Mouse (Mus musculus): Measurements from ENCODE around the gene Rpap1. TPM values are rescaled to one million over a fixed set of nuclear protein-coding genes. Genes with fewer than 3 reads are reported as not detected.

Rpap1 gene
- polyA plus RNA-seq, 1 experiment, result 13.8 TPM

DNA sequence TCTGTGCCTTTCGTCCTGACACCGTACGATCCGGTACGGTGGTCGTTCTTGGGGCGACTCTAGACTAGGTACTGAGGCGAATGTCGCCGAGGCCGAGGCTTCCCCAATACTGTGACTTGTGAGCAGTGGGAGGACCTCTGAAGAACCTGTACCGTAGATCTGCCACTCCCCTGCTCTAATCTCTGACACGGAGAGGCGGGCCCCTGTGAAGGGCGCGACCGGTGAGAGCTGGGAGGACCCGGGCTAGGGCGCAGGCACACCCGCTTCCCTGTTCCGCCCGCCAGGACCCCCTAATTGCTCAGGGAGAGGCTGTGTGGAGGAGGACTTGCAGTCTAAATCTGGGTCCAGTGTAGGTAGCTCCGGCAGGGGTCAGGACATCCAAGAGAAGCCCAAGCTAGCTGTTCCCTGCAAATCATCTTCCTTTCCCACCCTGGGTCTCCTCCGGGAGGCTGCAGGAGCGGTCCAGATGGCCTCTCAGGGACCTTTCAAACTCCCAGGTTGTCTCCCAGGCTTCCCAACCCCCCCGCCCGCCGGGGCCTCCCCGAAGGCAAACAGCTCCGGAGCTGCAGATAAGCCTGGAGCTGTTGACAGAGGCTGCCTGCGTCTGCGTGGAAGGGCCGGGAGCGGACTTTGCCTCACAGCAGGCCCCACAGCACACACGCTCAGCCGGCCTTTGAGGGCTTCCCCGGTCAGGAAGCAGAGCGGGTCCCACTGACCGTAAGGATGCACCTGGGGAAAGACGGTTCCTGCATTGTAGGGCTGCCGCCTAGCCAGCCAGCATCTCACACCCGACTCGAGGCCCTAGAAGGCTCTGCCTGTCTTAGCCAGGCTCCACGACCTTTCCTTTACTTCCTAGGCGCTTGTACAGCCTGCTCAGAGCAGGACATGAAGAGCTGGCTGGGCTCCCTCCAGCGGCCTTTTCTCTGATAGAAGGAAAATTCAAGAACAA, 42.9 kb downstream of the Rpap1 start:
- Histone ChIP-seq H3K27ac (ENCODE audit: insufficient read depth, low read depth, low read length) (no peak overlapping the region), H3K4me3 (ENCODE audit: insufficient read depth, low read depth, low read length) (no peak overlapping the region), H3K4me1 (ENCODE audit: control insufficient read depth, insufficient read depth, low read length) (no peaks in the 10 kb centered on the region), H3K27me3 (replicated peaks; ENCODE audit: control insufficient read depth, insufficient read depth, low read length) (no peaks in the 10 kb centered on the region), H3K36me3 (ENCODE audit: control insufficient read depth, insufficient read depth, low read length) (no peaks in the 10 kb centered on the region)
- 28% methylated on average over 46 of the region's 46 CpGs for WGBS
- no peak for TF ChIP-seq POLR2A (IDR thresholded peaks at IDR 0.05; ENCODE audit: low read depth, low read length)
- TF ChIP-seq CTCF (conservative IDR thresholded peaks at IDR 0.05; ENCODE audit: insufficient read depth, insufficient read length, low read depth, low read length), result 0 out of 2 replicates have a peak, but pooled peaks have one; percentile 7
- peak; percentile 43 for DNase-seq

DNA sequence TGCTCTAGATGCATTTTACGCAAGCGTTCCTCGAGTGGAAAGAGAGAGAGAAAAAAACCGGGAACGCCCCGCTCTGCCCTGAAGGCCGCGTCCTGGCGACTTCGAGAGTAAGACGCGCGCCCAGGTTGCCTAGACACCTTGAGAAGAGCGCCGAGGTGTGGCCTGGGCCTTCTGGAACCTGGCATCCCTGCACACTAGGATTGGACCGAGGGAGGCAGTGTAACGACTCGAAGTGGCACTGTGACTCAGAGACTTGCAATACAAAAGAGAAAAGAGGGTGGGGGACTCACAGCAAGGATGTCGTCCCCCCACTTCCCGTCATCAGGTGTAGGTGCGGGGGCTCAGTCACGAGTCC, 43.6 kb downstream of the Rpap1 start:
- Histone ChIP-seq H3K27me3 (replicated peaks; ENCODE audit: control insufficient read depth, insufficient read depth, low read length) (no peaks in the 10 kb centered on the region), H3K36me3 (ENCODE audit: control insufficient read depth, insufficient read depth, low read length) (no peaks in the 10 kb centered on the region), H3K4me1 (ENCODE audit: control insufficient read depth, insufficient read depth, low read length) (no peaks in the 10 kb centered on the region), H3K27ac (ENCODE audit: insufficient read depth, low read depth, low read length) (no peak overlapping the region), H3K4me3 (ENCODE audit: insufficient read depth, low read depth, low read length) (no peak overlapping the region)
- no peak for DNase-seq
- TF ChIP-seq POLR2A (IDR thresholded peaks at IDR 0.05; ENCODE audit: low read depth, low read length) (no peak), CTCF (conservative IDR thresholded peaks at IDR 0.05; ENCODE audit: insufficient read depth, insufficient read length, low read depth, low read length) (no peak)
- 35% methylated on average over 22 of the region's 22 CpGs for WGBS

GRCm38 (mm10) chr2:119743176-119743807, 44.0 kb downstream of the Rpap1 start:
- no peak for DNase-seq
- Histone ChIP-seq H3K27me3 (replicated peaks; ENCODE audit: control insufficient read depth, insufficient read depth, low read length) (no peaks in the 10 kb centered on the region), H3K27ac (ENCODE audit: insufficient read depth, low read depth, low read length) (no peak overlapping the region), H3K4me1 (ENCODE audit: control insufficient read depth, insufficient read depth, low read length) (no peaks in the 10 kb centered on the region), H3K36me3 (ENCODE audit: control insufficient read depth, insufficient read depth, low read length) (no peaks in the 10 kb centered on the region), H3K4me3 (ENCODE audit: insufficient read depth, low read depth, low read length) (peak overlapping the region; percentile 76)
- no peak for TF ChIP-seq CTCF (conservative IDR thresholded peaks at IDR 0.05; ENCODE audit: insufficient read depth, insufficient read length, low read depth, low read length)
- no peak for TF ChIP-seq POLR2A (IDR thresholded peaks at IDR 0.05; ENCODE audit: low read depth, low read length)
- 18% methylated on average over 31 of the region's 31 CpGs for WGBS

GRCm38 (mm10) chr2:119742461-119743175, 44.7 kb downstream of the Rpap1 start:
- whole genome bisulfite sequencing, result under 1% methylated on average over 64 of the region's 70 CpGs
- no peak for TF ChIP-seq CTCF (conservative IDR thresholded peaks at IDR 0.05; ENCODE audit: insufficient read depth, insufficient read length, low read depth, low read length)
- TF ChIP-seq POLR2A (IDR thresholded peaks at IDR 0.05; ENCODE audit: low read depth, low read length), result no peak
- Histone ChIP-seq H3K27me3 (replicated peaks; ENCODE audit: control insufficient read depth, insufficient read depth, low read length) (no peaks in the 10 kb centered on the region), H3K4me3 (ENCODE audit: insufficient read depth, low read depth, low read length) (peak overlapping the region; percentile 76), H3K27ac (ENCODE audit: insufficient read depth, low read depth, low read length) (no peak overlapping the region), H3K36me3 (ENCODE audit: control insufficient read depth, insufficient read depth, low read length) (no peaks in the 10 kb centered on the region), H3K4me1 (ENCODE audit: control insufficient read depth, insufficient read depth, low read length) (no peaks in the 10 kb centered on the region)
- peak; percentile 34 for DNase-seq

GRCm38 (mm10) chr2:119741581-119742411, 45.5 kb downstream of the Rpap1 start, which contains the start of gene Itpka:
Gene Itpka (plus strand): TSS chr2:119742337.
- TF ChIP-seq CTCF (conservative IDR thresholded peaks at IDR 0.05; ENCODE audit: insufficient read depth, insufficient read length, low read depth, low read length), result no peak
- TF ChIP-seq POLR2A (IDR thresholded peaks at IDR 0.05; ENCODE audit: low read depth, low read length), result no peak
- no peaks in the 10 kb centered on the region for H3K36me3 ChIP-seq (ENCODE audit: control insufficient read depth, insufficient read depth, low read length)
- no peaks in the 10 kb centered on the region for H3K4me1 ChIP-seq (ENCODE audit: control insufficient read depth, insufficient read depth, low read length)
- WGBS, result 2% methylated on average over 53 of the region's 53 CpGs
- peak within 1 kb of the TSS; percentile 76 for H3K4me3 ChIP-seq (ENCODE audit: insufficient read depth, low read depth, low read length)
- H3K27ac ChIP-seq (ENCODE audit: insufficient read depth, low read depth, low read length), result no peak within 1 kb of the TSS
- peak; percentile 48 for DNase-seq
- H3K27me3 ChIP-seq (replicated peaks; ENCODE audit: control insufficient read depth, insufficient read depth, low read length), result no peaks in the 10 kb centered on the region

GRCm38 (mm10) chr2:119740567-119740966, 46.8 kb downstream of the Rpap1 start:
- Histone ChIP-seq H3K36me3 (ENCODE audit: control insufficient read depth, insufficient read depth, low read length) (no peaks in the 10 kb centered on the region), H3K27me3 (replicated peaks; ENCODE audit: control insufficient read depth, insufficient read depth, low read length) (no peaks in the 10 kb centered on the region), H3K27ac (ENCODE audit: insufficient read depth, low read depth, low read length) (no peak overlapping the region), H3K4me3 (ENCODE audit: insufficient read depth, low read depth, low read length) (no peak overlapping the region), H3K4me1 (ENCODE audit: control insufficient read depth, insufficient read depth, low read length) (no peaks in the 10 kb centered on the region)
- no peak for DNase-seq
- 61% methylated on average over 2 of the region's 2 CpGs for WGBS
- TF ChIP-seq CTCF (conservative IDR thresholded peaks at IDR 0.05; ENCODE audit: insufficient read depth, insufficient read length, low read depth, low read length) (no peak), POLR2A (IDR thresholded peaks at IDR 0.05; ENCODE audit: low read depth, low read length) (no peak)

Data from kidney, adult 2 months (tissue).